Mouse (Mus musculus): ENCODE results near the gene Abcc2.

Abcc2 gene

GRCm38 (mm10) chr19:43777308-43777707 lies 4.7 kb upstream of the Abcc2 start:
- no peak for DNase-seq (ENCODE audit: low read depth, low spot score)

- no peak for DNase-seq (ENCODE audit: low read depth, low spot score)
Measured at GRCm38 (mm10) chr19:43780391-43780790, 1.6 kb upstream of the Abcc2 start.

- DNase-seq (ENCODE audit: low read depth, low spot score), result no peak
Measured at GRCm38 (mm10) chr19:43784761-43785160, 2.8 kb downstream of the Abcc2 start.

GRCm38 (mm10) chr19:43786249-43787026 lies 4.4 kb downstream of the Abcc2 start:
- DNase-seq (ENCODE audit: low read depth, low spot score), result no peak

GRCm38 (mm10) chr19:43789817-43790216 lies 7.8 kb downstream of the Abcc2 start:
- no peak for DNase-seq (ENCODE audit: low read depth, low spot score)

- DNase-seq (ENCODE audit: low read depth, low spot score), result no peak
Measured at GRCm38 (mm10) chr19:43792537-43792936, 10.5 kb downstream of the Abcc2 start.

- DNase-seq (ENCODE audit: low read depth, low spot score), result no peak
Measured at GRCm38 (mm10) chr19:43793951-43794350, 12.0 kb downstream of the Abcc2 start.

GRCm38 (mm10) chr19:43795511-43795910 lies 13.5 kb downstream of the Abcc2 start:
- DNase-seq (ENCODE audit: low read depth, low spot score), result no peak

- no peak for DNase-seq (ENCODE audit: low read depth, low spot score)
Measured at GRCm38 (mm10) chr19:43797216-43797615, 15.2 kb downstream of the Abcc2 start.

- DNase-seq (ENCODE audit: low read depth, low spot score), result no peak
Measured at GRCm38 (mm10) chr19:43801427-43802051, 19.5 kb downstream of the Abcc2 start.

- DNase-seq (ENCODE audit: low read depth, low spot score), result no peak
Measured at GRCm38 (mm10) chr19:43803866-43804265, 21.9 kb downstream of the Abcc2 start.

GRCm38 (mm10) chr19:43809331-43809730 lies 27.3 kb downstream of the Abcc2 start:
- DNase-seq (ENCODE audit: low read depth, low spot score), result no peak

GRCm38 (mm10) chr19:43811419-43811818 lies 29.4 kb downstream of the Abcc2 start:
- DNase-seq (ENCODE audit: low read depth, low spot score), result no peak

GRCm38 (mm10) chr19:43813315-43813714 lies 31.3 kb downstream of the Abcc2 start:
- no peak for DNase-seq (ENCODE audit: low read depth, low spot score)

GRCm38 (mm10) chr19:43815661-43816414 lies 33.8 kb downstream of the Abcc2 start:
- no peak for DNase-seq (ENCODE audit: low read depth, low spot score)

- no peak for DNase-seq (ENCODE audit: low read depth, low spot score)
Measured at GRCm38 (mm10) chr19:43826855-43827254, 44.9 kb downstream of the Abcc2 start.

GRCm38 (mm10) chr19:43832425-43833069 lies 50.6 kb downstream of the Abcc2 start:
- DNase-seq (ENCODE audit: low read depth, low spot score), result no peak

GRCm38 (mm10) chr19:43843184-43843583 lies 61.2 kb downstream of the Abcc2 start:
- DNase-seq (ENCODE audit: low read depth, low spot score), result no peak

GRCm38 (mm10) chr19:43845331-43845908 lies 63.4 kb downstream of the Abcc2 start:
- DNase-seq (ENCODE audit: low read depth, low spot score), result no peak

- DNase-seq (ENCODE audit: low read depth, low spot score), result no peak
Measured at GRCm38 (mm10) chr19:43847056-43847455, 65.1 kb downstream of the Abcc2 start.

GRCm38 (mm10) chr19:43847966-43848365 lies 66.0 kb downstream of the Abcc2 start:
- DNase-seq (ENCODE audit: low read depth, low spot score), result peak; percentile 58

GRCm38 (mm10) chr19:43850026-43850425 lies 68.0 kb downstream of the Abcc2 start:
- DNase-seq (ENCODE audit: low read depth, low spot score), result no peak

Data from WW6 (cell line).